Mouse (Mus musculus): ENCODE measurements at regions not wholly inside any gene's neighbourhood (a gene's known extent, or its start where the extent isn't known, plus 50 kb on each side); places are given as distances from the start of the nearest gene placed in this dataset.
"Not testable (repeated sequence)": the region's sequence is repeated elsewhere in the genome, so short reads cannot be mapped to it uniquely, and the experiment has no call there.

DNA sequence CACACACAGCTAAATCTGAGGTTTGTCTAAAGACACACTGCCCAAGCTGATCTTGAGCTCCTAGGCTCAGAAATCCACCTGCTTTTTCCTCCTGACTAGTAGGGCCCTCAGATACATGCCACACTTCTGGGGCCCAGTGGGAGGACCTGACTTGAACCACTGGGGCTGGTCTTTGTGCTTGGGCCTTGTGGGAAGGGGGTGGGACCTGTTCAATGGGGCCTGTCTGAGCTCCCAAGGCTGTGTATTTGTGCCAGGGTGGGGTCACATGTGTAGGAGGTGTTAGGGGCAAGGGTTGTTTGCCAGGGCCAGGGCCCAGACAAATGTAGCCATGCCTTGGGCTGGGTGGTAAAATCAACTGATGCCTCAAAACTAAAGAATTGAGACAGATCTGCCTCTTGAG is 56.8 kb downstream of the Gm8765 start:
- not testable (repeated sequence) for H3K4me3 ChIP-seq (ENCODE audit: low read depth, low read length); H3K27me3 ChIP-seq (ENCODE audit: control insufficient read depth, insufficient read depth, low read length); H3K27ac ChIP-seq (ENCODE audit: low read depth, low read length)

DNA sequence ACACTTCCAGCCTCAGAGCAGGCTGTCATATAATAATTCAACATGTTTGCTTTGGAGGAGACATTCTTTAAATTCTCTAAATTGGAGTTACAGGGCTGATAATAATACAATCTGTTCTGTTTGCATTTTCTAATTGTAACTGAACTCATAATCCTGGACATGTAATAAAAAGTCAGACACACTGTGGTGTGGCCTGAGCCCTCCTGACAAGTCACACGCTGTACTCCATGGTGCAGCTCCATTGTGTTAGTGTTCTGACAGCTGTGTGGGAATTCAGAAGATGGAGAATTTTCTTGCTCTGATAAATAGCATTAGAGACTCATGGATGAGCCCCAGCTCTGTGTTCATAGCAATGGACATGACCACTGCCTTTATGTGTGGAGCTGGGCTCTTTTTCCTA is 58.2 kb downstream of the Gm8765 start:
- ATAC-seq (ENCODE audit: low FRiP score); H3K4me1 ChIP-seq (ENCODE audit: control insufficient read depth, insufficient read depth, low read length): not testable (repeated sequence)

More for the DNA sequence above, 56.8 kb downstream of the Gm8765 start:
- not testable (repeated sequence) for H3K4me1 ChIP-seq (ENCODE audit: control insufficient read depth, insufficient read depth, low read length); H3K4me2 ChIP-seq; H3K36me3 ChIP-seq (ENCODE audit: control insufficient read depth, insufficient read depth, low read length); ATAC-seq (ENCODE audit: low FRiP score); H3K9ac ChIP-seq (ENCODE audit: low read length); H3K9me3 ChIP-seq (ENCODE audit: control insufficient read depth, low read length); DNase-seq (ENCODE audit: low spot score, missing footprints)

DNA sequence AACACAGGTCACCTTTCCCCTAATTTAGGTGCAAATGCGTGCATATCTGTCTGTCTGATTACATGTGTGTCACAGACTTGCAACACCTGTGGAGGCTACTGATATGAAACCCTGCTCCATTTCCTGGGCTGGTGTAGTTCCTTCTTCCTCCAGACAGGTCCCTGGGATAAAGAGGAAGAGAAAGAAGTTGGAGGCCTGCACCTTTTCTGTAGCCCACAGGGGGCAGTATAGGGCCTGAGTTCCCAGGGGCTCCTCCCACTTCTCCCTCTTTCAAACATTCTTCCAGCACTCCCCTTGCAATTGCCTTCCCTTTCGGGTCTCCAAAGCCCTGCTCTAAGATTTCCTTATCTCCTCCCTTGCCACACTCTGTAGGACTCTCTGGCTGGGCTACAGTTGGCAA is 66.5 kb downstream of the Gm8765 start:
- Histone ChIP-seq H3K9me3 (ENCODE audit: control insufficient read depth, low read length) (no peaks in the 10 kb centered on the region), H3K4me3 (ENCODE audit: low read depth, low read length) (no peak overlapping the region), H3K27ac (ENCODE audit: low read depth, low read length) (no peak overlapping the region), H3K9ac (ENCODE audit: low read length) (no peak overlapping the region), H3K4me2 (no peak overlapping the region), H3K4me1 (ENCODE audit: control insufficient read depth, insufficient read depth, low read length) (no peaks in the 10 kb centered on the region), H3K36me3 (ENCODE audit: control insufficient read depth, insufficient read depth, low read length) (no peaks in the 10 kb centered on the region), H3K27me3 (ENCODE audit: control insufficient read depth, insufficient read depth, low read length) (no peaks in the 10 kb centered on the region)
- DNase-seq (ENCODE audit: low spot score, missing footprints) (no peak), ATAC-seq (ENCODE audit: low FRiP score) (no peak)
- WGBS = 72% methylated on average over 2 of the region's 2 CpGs

More for the DNA sequence above, 58.2 kb downstream of the Gm8765 start:
- H3K9ac ChIP-seq (ENCODE audit: low read length); H3K27me3 ChIP-seq (ENCODE audit: control insufficient read depth, insufficient read depth, low read length); H3K9me3 ChIP-seq (ENCODE audit: control insufficient read depth, low read length); H3K4me2 ChIP-seq; H3K27ac ChIP-seq (ENCODE audit: low read depth, low read length); H3K4me3 ChIP-seq (ENCODE audit: low read depth, low read length); H3K36me3 ChIP-seq (ENCODE audit: control insufficient read depth, insufficient read depth, low read length); DNase-seq (ENCODE audit: low spot score, missing footprints): not testable (repeated sequence)
- 87% methylated on average over 1 of the region's 1 CpGs for WGBS

DNA sequence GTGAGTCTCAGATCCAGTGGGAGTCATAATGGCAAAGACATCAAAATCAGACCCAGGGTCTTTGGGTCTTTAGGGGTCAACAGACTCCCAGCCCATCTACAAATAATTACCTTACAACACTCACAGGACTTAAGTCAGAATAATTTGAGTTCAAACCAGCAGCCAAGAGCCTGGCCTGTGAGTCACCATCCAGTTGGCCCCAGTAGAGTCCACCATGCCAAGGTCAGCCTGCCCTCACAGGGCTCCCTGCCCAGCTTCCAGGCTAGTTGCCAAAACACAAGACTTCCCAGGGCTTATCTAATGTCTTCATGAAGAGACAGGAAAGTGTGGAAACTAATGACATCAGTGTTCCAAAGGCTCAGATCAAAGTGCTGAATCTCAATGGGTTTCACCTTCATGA is 81.9 kb downstream of the Gm8765 start:
- H3K4me2 ChIP-seq; H3K4me1 ChIP-seq (ENCODE audit: control insufficient read depth, insufficient read depth, low read length); ATAC-seq (ENCODE audit: low FRiP score); H3K4me3 ChIP-seq (ENCODE audit: low read depth, low read length); DNase-seq (ENCODE audit: low spot score, missing footprints); H3K27ac ChIP-seq (ENCODE audit: low read depth, low read length); H3K27me3 ChIP-seq (ENCODE audit: control insufficient read depth, insufficient read depth, low read length); H3K9me3 ChIP-seq (ENCODE audit: control insufficient read depth, low read length); H3K9ac ChIP-seq (ENCODE audit: low read length); H3K36me3 ChIP-seq (ENCODE audit: control insufficient read depth, insufficient read depth, low read length): not testable (repeated sequence)

DNA sequence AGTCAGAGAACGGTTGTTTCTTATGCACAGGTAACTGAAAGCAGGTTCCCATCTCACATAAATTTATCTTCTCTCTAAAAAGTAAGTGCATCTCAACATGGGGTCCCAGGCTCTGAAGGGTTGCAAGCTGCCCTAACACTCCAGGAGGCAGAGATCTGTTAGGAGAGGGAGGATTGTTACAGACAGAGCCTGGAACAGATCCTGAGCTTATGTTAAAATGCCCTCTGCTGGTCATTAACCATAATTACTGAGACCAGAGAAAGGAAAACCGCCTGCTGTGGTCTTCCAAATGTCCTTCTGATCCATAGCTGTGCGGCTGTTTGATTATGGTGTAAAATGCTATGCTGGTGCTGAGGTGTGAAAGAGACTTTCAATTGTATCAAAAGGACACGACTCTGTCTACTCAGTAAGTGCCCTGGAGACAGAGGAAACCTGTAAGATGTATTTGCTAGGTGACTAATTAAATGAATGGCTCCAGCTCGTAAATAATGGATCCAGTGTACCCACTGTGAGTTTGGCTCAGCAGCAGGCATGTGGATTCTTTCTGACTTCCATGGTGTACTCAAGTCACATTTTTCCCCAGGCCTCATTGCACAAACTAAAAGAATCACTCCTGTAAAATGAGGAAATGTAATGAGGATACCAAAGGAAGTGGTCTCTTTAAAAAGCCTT is 131.9 kb downstream of the Gm8765 start:
- not testable (repeated sequence) for H3K27me3 ChIP-seq (ENCODE audit: control insufficient read depth, insufficient read depth, low read length); H3K36me3 ChIP-seq (ENCODE audit: control insufficient read depth, insufficient read depth, low read length); H3K9me3 ChIP-seq (ENCODE audit: control insufficient read depth, low read length); DNase-seq (ENCODE audit: low spot score, missing footprints); H3K4me3 ChIP-seq (ENCODE audit: low read depth, low read length); H3K4me2 ChIP-seq; H3K27ac ChIP-seq (ENCODE audit: low read depth, low read length); H3K4me1 ChIP-seq (ENCODE audit: control insufficient read depth, insufficient read depth, low read length); H3K9ac ChIP-seq (ENCODE audit: low read length)
- 30% methylated on average over 4 of the region's 5 CpGs for WGBS
- ATAC-seq (ENCODE audit: low FRiP score) = peak; percentile 67

Data from midbrain, embryonic 11.5 days (tissue).